Mouse (Mus musculus) adrenal gland, adult 2 months (tissue): Measurements from ENCODE around the gene Gpd1l. TPM values are rescaled to one million over a fixed set of nuclear protein-coding genes. Genes with fewer than 3 reads are reported as not detected.
A peak's percentile ranks its signal among the peaks of the same experiment; 100 is the strongest.
"Not testable (repeated sequence)": the region's sequence is repeated elsewhere in the genome, so short reads cannot be mapped to it uniquely, and the experiment has no call there.

Source experiments
- DNase-seq: peaks from one replicate; pipeline ENCODE4 v3.0.0; 2021
- long read RNA-seq: library from polyadenylated mRNA; stranded (forward); transcript quantifications from one replicate; pipeline ENCODE4 v2.0.0, GENCODE M21; 2021
- polyA plus RNA-seq: library from polyadenylated mRNA; depleted of rRNA; stranded (reverse); fragments of >200 nt; gene quantifications from 2 replicates; pipeline ENCODE4 v1.2.3, GENCODE M21; 2012; rRNA removed
- total RNA-seq, 2 experiments: library from RNA; stranded (reverse); gene quantifications; 2 replicates each; pipeline ENCODE4 v1.2.3; 2021

Gpd1l gene
- 10 to 100 TPM; 30.9 to 33.1 TPM for total RNA-seq
- 10.8 and 12.4 TPM in 2 replicates for polyA plus RNA-seq
- long read RNA-seq, full-length matches to known transcripts, result 15 of 25 reads
- long read RNA-seq, partial matches to known transcripts, result 1 of 25 reads
- long read RNA-seq, other reads (novel, unspliced or antisense), result 9 of 25 reads

DNA sequence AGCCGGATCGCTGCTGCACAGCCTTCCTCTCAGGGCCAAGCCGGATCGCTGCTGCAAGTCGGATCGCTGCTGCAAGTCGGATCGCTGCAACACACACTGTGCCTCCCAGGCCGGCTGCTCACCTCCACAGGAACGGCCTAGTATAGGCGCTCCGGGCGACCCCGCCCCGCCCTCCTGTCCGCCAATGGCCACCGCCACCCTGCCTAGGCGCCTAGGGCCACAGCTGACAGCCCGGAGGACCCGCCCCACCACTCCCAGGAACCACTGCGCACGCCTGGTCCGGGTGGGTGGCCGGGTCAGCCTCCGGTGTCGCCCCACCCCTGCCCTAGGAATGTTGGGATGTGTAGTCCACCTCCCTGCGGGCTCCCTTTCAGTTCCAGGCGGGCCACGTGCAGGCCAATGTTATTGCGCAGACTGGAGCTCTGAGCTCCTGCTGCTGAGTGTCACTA, at the start of gene Gpd1l:
TSS of gene Gpd1l (minus strand) at position 265 of the 449 bp plus-strand sequence.
- DNase-seq, result peak; percentile 100

DNA sequence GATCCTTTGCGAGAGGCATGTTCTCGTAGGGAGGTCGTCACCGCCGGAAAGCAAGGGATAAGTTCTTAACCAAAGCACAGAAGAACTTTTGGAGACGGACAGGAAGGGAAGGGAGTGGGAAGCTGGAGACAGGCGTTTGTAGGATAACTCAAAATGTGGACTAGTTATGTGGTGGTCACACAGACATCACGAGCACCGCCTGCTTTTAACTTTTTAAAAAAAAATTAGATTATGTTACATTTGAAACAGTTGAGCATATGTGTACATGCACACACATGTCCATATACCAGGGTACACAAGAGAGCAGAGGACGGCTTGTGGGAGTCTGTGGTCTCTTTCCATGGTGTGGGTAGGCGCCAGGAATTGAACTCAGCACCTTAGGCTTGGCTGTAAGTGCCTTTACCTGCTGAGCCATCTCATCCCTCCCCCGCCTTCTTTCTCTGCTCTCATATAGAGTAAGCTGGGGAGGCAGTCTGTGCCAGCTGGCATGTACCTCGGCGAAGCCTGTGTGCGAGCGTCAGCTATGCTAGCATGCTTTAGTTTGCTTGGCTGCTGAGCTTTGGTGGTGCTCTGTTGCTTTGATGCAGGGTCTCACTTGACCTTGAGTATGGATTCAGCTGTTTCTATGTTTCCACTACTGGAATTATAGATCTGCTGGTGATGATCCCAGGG, 49.0 kb upstream of the Gpd1l start, which contains the start of gene Rps27rt:
TSS of gene Rps27rt (minus strand) at position 51 of the 672 bp plus-strand sequence.
- no peak for DNase-seq

DNA sequence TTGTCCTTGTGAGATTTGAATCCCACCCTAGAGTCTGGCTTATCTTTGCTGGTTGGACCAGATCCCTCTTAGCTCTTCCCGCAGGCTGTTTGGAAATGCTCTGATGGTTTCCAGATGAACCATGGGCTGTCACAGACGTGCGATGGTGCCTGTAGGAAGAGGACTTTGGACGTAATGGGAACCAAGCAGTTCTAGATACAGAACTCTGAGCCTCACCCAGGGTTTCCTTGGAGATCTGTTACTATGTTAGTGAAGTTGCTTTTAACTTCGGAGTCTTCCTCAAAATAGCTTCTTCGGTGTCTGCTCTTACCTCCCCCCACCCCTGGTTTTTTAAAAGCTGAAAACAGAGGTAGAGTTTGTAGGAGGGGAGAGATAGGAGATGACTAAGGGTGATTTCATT, 46.2 kb upstream of the Gpd1l start:
- DNase-seq, result no peak

DNA sequence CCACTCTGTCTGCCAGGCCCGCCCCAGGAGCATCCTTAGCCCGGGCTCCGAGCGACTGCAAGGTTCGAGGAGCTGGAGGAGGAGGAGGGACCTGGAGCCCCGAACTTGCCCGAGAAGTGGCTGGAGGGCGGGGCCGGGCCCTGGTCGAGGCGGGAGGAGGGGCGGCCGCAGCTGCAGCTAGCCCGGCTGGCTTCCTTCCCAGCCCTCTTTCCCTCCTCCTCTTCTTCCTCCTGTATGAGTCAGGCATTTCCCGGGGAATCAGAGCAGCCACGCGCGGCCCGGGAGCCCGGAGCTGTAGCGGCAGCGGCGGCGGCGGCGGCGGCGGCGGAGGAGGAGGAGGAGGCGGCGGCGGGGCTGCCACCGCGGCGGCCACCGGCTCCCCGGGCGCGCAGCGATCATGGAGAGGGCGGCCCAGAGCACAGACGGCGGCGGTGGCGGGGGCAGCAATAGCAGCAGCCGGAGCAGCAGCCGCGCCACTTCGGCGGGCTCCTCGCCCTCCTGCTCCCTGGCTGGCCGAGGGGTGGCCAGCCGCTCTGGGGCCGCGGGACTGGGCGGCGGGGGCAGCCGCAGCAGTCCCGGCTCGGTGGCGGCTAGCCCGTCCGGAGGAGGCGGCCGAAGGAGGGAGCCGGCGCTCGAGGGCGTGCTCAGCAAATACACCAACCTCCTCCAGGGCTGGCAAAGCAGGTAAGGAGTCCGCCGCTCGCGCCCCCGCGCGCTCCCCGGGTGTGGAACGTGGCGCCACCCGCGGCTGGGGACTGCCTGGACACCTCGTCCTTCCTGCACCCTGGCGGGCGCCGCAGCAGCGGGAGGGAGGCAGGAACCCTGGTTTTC, 44.7 kb upstream of the Gpd1l start, which contains the start of gene Osbpl10:
TSS of gene Osbpl10 (plus strand) at position 289 of the 831 bp plus-strand sequence.
- peak; percentile 92 for DNase-seq

DNA sequence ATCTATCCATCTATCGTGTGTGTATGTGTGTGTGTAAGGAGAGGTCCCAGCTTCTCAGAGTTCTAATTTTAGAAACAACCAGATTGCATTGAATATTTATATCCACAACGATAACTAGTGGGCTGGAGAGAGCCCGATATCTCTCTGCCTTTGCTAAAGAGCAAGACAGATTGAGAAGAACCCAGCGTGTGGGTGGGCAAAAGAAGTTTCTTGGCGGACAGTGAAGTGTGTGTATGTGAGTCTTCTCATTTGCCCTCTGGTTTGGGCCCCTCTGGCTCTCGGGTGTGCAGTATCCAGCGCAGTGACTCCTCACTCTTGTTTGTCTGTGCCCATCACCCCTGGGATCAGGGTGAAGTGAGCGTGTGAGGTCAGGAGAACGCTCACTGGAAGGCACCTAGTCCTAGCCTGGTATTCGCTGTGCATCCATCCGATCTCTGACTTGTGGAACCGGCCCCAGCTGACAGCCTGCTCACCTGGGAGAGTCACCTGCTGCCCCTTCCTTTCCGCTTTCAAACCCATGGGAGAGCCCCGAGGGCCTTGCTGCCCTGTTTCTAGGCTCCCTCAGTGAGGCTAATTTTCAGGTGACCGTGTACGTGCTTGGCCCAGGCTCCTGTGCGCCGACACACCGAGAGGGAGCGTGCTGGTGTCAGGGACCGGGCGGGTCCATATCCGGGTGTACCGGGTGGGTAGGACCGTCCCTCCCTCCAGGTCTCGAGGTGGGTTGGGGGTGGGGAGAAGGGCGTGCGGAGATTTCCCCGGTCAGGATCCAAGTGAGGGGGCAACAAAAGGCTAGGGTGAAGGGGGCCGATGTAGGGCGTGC, 43.9 kb upstream of the Gpd1l start:
- no peak for DNase-seq

DNA sequence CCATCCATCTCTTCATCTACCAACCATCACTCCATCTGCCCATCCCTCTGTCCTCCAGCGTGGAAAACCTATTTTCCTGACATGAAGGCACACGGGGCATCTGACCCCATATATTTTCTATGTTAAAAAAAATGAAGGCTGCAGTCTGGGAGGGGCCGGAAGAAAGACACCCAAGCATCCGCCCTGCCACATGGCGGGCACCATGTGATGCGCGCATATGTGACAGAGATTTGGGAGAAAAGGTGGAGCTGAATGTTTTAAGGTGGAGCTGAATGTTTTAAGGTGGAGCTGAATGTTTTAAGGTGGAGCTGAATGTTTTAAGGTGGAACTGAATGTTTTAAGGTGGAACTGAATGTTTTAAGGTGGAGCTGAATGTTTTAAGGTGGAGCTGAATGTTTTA, 32.5 kb upstream of the Gpd1l start:
- DNase-seq, result not testable (repeated sequence)

DNA sequence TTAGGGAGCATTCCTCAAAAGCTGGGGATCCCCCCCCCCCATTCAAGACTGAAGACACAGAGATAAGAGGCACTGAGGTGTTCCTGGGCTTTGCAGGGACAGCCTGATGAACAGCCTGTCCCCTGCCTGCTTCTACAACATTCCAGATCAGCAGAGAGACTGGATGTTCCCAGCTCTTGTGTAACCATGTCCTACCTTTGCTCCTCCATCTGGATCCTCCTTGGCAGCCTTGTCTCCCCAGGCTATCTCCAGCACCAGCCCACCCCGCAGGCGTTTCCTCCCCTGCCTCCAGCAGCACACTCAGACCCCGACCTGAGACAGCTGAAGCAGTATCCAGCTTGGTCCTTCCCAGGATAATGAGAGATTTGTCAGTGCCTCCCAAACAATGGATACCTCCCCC, 30.3 kb upstream of the Gpd1l start:
- DNase-seq, result no peak

DNA sequence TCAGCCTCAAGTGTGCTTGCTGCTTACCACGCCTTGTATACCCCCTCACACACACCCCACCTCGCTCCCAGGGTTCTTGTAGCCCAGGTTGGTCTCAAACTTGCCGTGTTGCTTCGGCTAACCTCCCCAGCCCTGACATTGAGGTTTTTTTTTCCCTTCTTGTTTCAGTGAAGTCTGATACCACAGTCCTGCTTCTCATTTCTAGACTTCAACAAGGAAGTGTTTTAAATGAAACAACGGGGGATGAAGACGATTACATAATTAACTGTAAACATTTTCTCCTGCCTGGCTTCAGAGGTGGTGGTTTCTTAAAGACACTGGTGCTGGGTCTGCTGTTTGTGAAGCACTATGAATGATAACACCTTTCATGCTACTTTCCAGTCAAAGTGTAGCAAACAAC, 27.1 kb upstream of the Gpd1l start:
- DNase-seq, result no peak

DNA sequence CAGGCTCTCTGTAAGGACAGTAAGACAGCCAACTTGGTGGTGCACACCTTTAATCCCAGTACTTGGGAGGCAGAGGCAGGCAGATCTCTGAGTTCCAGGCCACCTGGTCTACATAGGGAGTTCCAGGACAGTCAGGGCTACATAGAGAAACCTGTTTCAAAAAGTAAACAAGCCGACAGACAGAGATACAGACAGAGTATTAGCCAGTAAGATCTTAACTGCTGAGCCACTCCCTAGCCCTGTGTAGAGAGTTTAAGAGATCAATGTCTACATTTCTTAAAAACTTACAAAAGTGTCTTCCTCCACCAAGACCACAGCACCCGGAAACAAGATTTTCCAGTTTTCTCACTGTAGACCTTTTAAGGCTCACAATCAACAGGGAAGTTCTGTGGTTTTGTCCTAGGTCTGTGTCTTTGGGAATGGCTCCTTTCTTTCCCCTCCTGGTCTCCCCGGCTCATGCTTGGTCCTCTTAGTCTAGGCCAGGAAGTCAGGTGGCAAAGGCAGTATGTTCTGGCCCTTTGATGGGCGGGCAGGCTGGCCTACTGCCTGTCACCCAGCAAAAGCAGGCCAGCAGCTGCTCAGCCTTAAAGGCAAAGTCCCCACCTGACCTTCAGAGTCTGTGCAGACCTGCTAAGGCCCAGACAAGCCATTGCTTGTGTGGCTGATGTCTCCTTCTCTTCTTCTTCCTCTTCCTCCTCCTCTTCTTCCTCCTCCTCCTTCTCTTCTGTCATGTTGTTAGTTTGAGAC, 26.4 kb upstream of the Gpd1l start:
- DNase-seq, result peak; percentile 16

DNA sequence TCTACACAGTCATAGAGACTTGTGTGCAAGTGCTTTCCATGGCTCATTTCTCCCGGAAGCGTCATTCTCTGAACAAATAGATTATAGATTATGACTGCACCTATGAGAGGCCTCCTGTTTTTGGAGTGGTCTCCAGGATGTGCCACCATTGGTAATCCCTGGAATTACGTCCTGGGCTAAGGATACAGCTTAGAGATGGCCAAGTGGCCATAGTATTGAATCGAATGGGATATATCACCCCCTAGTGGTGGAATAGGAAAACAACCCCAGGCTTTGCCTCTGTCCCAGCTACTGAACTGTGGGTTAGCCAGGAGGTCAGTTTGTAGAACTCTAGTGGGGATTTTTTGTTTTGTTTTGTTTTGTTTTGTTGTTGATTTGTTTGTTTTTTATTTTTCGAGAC, 23.2 kb upstream of the Gpd1l start:
- DNase-seq, result peak; percentile 39

DNA sequence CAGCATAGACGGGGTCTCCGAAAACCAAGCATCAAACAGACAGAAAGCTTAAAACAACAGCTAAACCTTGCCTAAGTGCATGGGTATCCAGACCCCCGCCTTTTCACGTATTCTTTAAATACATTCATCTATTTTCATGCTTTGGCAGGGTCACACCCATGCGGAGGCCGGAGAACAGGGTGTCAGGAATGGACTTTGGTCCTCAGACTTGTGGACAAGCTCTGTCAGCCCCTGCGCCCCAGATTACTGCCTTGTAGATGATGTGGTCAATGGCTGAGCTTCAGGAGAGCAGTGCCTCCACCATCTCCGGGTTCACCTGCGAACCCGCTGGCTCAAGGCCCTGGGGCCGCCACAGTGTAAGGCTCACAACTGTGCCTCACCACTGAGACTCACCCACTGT, 21.6 kb upstream of the Gpd1l start:
- DNase-seq, result no peak

DNA sequence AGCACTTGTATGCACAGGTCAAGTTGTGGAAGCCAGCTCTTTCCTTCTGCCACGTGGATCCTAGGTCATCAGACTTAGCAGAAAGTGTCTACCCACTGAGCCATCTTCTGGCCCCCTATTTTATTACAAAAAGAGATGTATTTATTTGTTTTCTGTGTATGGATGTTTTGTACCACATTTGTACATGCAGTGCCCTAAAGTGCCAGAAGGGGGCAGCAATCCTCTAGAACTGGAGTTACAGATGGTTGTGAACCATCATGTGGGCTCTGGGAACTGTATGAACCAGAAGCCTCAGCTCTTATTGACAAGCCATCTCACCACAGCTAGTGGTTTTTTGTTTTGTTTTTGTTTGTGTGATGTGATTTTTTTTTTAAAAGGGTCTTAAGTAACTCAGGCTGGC, 19.1 kb upstream of the Gpd1l start:
- DNase-seq, result no peak

DNA sequence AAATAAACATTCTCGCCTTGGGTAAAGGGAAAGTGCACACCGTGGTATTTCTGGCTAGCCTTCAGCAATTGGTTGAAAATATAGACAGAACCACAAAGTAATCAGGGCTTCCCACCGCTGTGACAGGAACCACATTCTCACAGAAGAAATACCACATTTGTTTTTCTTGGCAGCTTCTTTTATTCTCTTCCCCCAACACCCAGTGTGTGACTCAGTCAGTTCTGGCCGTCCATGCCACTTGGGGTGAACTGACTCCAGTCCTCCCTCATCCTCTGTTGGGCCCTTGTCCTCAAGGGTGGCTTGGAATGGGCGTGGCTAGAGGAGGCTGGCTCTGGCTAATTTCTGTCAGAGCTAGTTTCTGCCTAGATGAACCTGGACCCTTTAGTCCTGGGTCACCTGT, 14.6 kb upstream of the Gpd1l start:
- peak; percentile 75 for DNase-seq

DNA sequence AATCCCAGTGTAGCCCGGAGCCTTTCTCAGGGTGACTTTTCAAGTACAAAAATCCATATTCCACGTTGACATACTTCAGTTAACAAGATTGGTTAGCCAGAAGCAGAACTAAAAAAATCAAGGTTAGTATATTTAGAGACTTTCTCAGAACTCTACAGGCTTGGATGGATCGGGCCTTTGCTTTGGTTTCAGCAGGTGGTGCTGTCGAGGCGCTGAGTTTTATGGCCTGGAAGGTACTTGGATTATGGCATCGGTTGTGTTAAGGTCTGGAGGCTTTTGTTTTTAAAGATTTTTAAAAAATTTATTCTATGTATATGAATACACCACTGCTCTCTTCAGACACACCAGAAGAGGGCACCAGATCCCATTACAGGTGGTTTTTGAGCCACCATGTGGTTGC, 11.8 kb upstream of the Gpd1l start:
- DNase-seq, result no peak

DNA sequence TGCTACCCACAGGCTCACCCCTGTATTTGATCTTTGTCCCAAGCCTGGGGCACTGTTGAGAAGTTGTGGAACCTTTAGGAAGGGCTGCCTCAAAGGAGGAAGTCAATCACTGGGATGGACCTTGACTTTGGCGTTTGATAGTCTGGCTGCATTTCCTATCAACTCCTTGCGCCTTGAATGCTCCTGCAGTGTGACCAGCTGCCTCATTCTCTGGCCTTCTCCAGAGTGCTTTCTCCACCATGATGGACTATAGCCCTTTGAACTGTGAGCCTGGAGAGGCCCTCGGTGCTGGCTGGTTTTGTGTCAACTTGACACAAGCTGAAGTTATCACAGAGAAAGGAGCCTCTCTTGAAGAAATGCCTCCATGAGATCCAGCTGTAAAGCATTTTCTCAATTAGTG, 10.9 kb upstream of the Gpd1l start:
- DNase-seq, result no peak

DNA sequence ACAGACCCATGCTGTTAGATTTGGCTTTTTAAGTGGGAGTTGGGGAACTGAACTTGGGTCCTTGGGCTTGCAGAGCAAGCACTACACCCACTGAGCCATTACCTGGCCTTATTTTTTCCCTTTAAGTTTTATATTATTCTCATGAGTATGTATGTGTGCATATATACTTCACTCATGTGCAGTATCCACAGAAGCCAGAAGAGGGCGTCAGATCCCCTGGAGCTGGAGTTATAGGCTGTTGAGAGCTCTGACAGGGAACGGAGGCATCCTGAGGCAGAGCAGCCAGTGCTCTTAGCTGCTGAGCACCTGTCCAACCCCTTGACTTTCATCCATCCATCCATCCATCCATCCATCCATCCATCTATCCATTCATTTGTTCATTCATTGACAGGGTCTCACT, 2.9 kb upstream of the Gpd1l start:
- no peak for DNase-seq

DNA sequence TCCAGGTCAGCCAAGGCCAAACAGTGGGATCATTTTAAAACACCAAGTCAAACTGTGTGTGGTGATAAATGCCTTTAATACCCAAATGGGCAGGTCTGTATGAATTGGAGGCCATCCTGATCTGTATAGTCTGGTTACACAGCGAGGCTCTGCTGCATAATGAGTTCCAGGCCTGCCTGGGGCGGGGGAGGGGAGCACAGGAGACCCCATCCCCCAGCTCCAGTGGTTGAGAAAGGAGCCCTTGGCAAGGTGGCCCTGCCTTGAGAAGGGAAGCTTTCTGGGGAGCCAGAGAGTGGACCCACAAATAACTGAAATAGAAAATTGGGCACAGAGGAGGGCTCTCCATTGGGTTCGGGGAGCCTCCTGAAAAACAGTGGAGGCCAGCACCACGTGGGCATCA, 1.5 kb upstream of the Gpd1l start:
- DNase-seq, result no peak

DNA sequence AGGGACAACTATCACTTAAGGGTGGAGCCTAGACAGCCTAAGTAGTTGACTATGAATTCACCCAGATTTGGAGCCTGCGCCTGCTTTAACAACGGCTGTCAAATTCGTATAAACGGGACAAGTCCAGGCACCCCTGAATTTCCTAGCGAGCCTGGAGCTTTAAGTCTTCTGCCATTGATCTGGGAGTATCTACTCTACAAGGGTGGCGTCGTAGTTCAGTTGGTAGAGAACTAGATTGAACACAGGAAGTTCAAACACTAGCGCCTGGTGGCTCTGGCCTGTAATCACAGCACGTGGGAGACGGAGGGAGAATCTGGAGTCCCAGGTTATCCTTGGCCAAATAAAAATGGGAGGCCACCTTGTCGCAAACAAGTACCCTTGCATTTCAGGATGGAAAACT, 444 bp upstream of the Gpd1l start:
- DNase-seq, result no peak

DNA sequence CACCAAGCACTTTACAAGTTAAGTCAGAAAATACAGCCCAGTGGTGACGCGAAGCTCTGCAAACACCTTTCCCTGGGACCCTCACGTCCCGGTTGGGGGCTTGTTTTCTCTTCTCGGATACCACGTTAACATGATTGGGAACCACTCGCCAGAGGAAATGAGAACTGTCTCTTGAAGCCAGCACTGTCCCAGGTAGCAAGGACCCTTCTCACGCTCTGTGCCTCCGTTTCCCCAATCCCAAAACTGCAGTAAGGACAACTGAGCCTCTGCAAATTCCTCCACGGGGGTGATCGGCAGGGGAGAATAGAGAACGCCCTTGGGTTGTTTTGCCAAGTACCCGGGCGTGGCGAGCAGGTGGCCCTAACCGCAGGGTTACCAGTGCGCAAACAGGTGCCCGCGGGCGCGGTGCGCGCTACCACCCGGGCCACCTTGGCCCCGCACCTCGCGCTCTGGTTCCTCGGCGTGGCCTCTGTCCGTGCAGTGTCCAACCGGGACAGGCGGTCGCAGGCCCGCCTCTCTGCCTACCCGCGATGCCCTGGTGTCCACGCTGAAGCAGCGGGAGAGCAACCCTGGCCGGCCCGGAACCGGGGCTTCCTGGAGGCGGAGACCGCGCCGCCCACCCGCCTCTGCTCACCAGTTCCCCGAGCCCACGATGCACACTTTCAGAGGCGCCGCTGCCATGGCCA, 607 bp downstream of the Gpd1l start:
- no peak for DNase-seq

DNA sequence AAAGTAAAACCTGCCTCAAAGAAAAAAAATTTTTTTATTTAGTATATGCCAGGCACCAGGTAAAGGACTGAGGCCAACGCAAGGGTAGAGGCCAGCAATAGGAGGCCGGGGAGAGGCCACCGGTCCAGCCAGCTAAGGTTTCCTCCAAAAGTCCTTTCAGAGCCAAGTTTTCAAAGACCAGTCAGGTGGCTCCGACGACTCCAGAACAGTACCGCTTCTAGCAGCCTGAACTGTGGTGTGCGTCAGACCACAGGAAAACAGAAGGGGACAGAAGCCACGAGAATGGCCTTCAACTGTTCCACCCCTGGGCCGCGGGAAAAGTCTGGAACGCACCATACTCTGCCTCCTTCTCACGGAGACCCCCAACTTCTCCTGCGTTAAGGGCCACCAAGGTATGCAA, 1.2 kb downstream of the Gpd1l start:
- peak; percentile 65 for DNase-seq
